Mouse (Mus musculus) limb, embryonic 13.5 days (tissue): ENCODE measurements around the gene Hhipl1. TPM values are rescaled to one million over a fixed set of nuclear protein-coding genes. Genes with fewer than 3 reads are reported as not detected.

Experiments
- ATAC-seq: fragments of 200-750 bp; cut with Nextera tagmentation; 2 replicates; pipeline ENCODE4 v1.8.0; 2017; ENCODE audit warnings: low read depth, moderate number of reproducible peaks, moderate TSS enrichment; ENCODE audit not compliant: low FRiP score
- H3K27ac ChIP-seq: fragments of 300-500 bp; sonication (generic); 2 replicates; pipeline ENCODE4 v1.5.1; 2015; ENCODE audit warnings: inconsistent platforms, mild to moderate bottlenecking, moderate library complexity
- H3K27me3 ChIP-seq: fragments of 300-500 bp; sonication (generic); 2 replicates; pipeline ENCODE4 v1.6.1; 2015; ENCODE audit warnings: mild to moderate bottlenecking, inconsistent platforms
- H3K36me3 ChIP-seq: fragments of 300-500 bp; sonication (generic); 2 replicates; pipeline ENCODE4 v1.6.1; 2015; ENCODE audit warnings: inconsistent platforms, mild to moderate bottlenecking, moderate library complexity
- H3K4me1 ChIP-seq: fragments of 300-500 bp; sonication (generic); 2 replicates; pipeline ENCODE4 v1.6.1; 2015; ENCODE audit warnings: inconsistent platforms
- H3K4me2 ChIP-seq: fragments of 300-500 bp; sonication (generic); replicated peaks from 2 replicates; pipeline ENCODE4 v1.6.1; 2015; ENCODE audit warnings: inconsistent platforms, mild to moderate bottlenecking, moderate library complexity
- H3K4me3 ChIP-seq: fragments of 300-500 bp; sonication (generic); 2 replicates; pipeline ENCODE4 v1.5.1; 2015; ENCODE audit warnings: moderate library complexity, mild to moderate bottlenecking, inconsistent platforms
- H3K9ac ChIP-seq: fragments of 300-500 bp; sonication (generic); 2 replicates; pipeline ENCODE4 v1.6.1; 2015; ENCODE audit warnings: mild to moderate bottlenecking, inconsistent platforms
- H3K9me3 ChIP-seq: fragments of 300-500 bp; sonication (generic); 2 replicates; pipeline ENCODE4 v1.6.1; 2016; ENCODE audit warnings: inconsistent platforms
- WGBS: fragments of 180-500 bp; shearing (Covaris S2); methylation state at CpG from one replicate; pipeline ENCODE4 v1.1.7; 2015; 5-methylcytosine and 5-hydroxymethylcytosine counted together
- polyA plus RNA-seq: library from polyadenylated mRNA; unstranded; fragments of >200 nt; fragmentation: Nextera tagmentation; extraction: Ambion mirVana; gene quantifications from 2 replicates; pipeline ENCODE4 v1.2.1, GENCODE M21; 2015

Hhipl1 gene
- 0.83 and 1.1 TPM in 2 replicates for polyA plus RNA-seq

GRCm38 (mm10) chr12:108305812-108306794 lies at the start of gene Hhipl1:
Hhipl1 (plus strand) TSS chr12:108306270.
- H3K4me1 ChIP-seq: peaks cover 15% of the 10 kb centered on the region
- peaks cover 57% of the 10 kb centered on the region for H3K27me3 ChIP-seq
- peak within 1 kb of the TSS; percentile 84 for H3K9ac ChIP-seq
- WGBS: 3% methylated on average over 62 of the region's 67 CpGs
- peak within 1 kb of the TSS; percentile 53 for H3K4me3 ChIP-seq
- no peaks in the 10 kb centered on the region for H3K36me3 ChIP-seq
- peak; percentile 57 for ATAC-seq
- no peak within 1 kb of the TSS for H3K27ac ChIP-seq
- H3K4me2 ChIP-seq: peak within 1 kb of the TSS; percentile 99
- H3K9me3 ChIP-seq: no peaks in the 10 kb centered on the region

- Histone ChIP-seq H3K4me2 (no peak overlapping the region), H3K27ac (no peak overlapping the region), H3K36me3 (no peaks in the 10 kb centered on the region), H3K4me3 (no peak overlapping the region), H3K4me1 (peaks cover 43% of the 10 kb centered on the region), H3K9ac (no peak overlapping the region), H3K9me3 (no peaks in the 10 kb centered on the region), H3K27me3 (no peaks in the 10 kb centered on the region)
- 58% methylated on average over 10 of the region's 10 CpGs for WGBS
- no peak for ATAC-seq
Observed at GRCm38 (mm10) chr12:108256734-108257133, 49.3 kb upstream of the Hhipl1 start.

- no peak overlapping the region for H3K4me2 ChIP-seq
- no peak overlapping the region for H3K4me3 ChIP-seq
- no peak for ATAC-seq
- no peak overlapping the region for H3K27ac ChIP-seq
- no peak overlapping the region for H3K9ac ChIP-seq
- no peaks in the 10 kb centered on the region for H3K9me3 ChIP-seq
- H3K27me3 ChIP-seq: no peaks in the 10 kb centered on the region
- 89% methylated on average over 24 of the region's 24 CpGs for WGBS
- H3K4me1 ChIP-seq: peaks cover 46% of the 10 kb centered on the region
- no peaks in the 10 kb centered on the region for H3K36me3 ChIP-seq
Observed at GRCm38 (mm10) chr12:108259322-108260049, 46.6 kb upstream of the Hhipl1 start.

- H3K4me3 ChIP-seq: no peak overlapping the region
- H3K4me2 ChIP-seq: no peak overlapping the region
- H3K9me3 ChIP-seq: no peaks in the 10 kb centered on the region
- WGBS: 88% methylated on average over 12 of the region's 12 CpGs
- H3K9ac ChIP-seq: no peak overlapping the region
- no peaks in the 10 kb centered on the region for H3K27me3 ChIP-seq
- ATAC-seq: no peak
- H3K4me1 ChIP-seq: peaks cover 53% of the 10 kb centered on the region
- H3K36me3 ChIP-seq: no peaks in the 10 kb centered on the region
- H3K27ac ChIP-seq: no peak overlapping the region
Observed at GRCm38 (mm10) chr12:108260950-108261349, 45.1 kb upstream of the Hhipl1 start.

- no peaks in the 10 kb centered on the region for H3K9me3 ChIP-seq
- no peak overlapping the region for H3K4me3 ChIP-seq
- no peak overlapping the region; the same call in 1 of the 2 replicates for H3K4me2 ChIP-seq
- 0 out of 2 replicates have a peak, but pooled peaks cover 4% of the 10 kb centered on the region for H3K36me3 ChIP-seq
- no peak overlapping the region for H3K9ac ChIP-seq
- no peak overlapping the region for H3K27ac ChIP-seq
- 84% methylated on average over 7 of the region's 7 CpGs for WGBS
- H3K4me1 ChIP-seq: peaks cover 50% of the 10 kb centered on the region
- H3K27me3 ChIP-seq: no peaks in the 10 kb centered on the region
- ATAC-seq: no peak
Observed at GRCm38 (mm10) chr12:108264918-108265317, 41.2 kb upstream of the Hhipl1 start.

GRCm38 (mm10) chr12:108265831-108266619 lies 40.0 kb upstream of the Hhipl1 start:
- H3K27ac ChIP-seq: no peak overlapping the region; the same call in 1 of the 2 replicates
- 20% methylated on average over 27 of the region's 27 CpGs for WGBS
- 0 out of 2 replicates have a peak, but pooled peaks cover 5% of the 10 kb centered on the region for H3K36me3 ChIP-seq
- no peaks in the 10 kb centered on the region for H3K9me3 ChIP-seq
- H3K9ac ChIP-seq: peak overlapping the region; percentile 50
- 0 out of 2 replicates have a peak overlapping the region, but pooled peaks have one; percentile 1 for H3K4me3 ChIP-seq
- peak; percentile 28; the same call in 1 of the 2 replicates for ATAC-seq
- H3K4me1 ChIP-seq: peaks cover 57% of the 10 kb centered on the region
- H3K27me3 ChIP-seq: no peaks in the 10 kb centered on the region
- peak overlapping the region; percentile 51 for H3K4me2 ChIP-seq

- H3K4me1 ChIP-seq: peaks cover 68% of the 10 kb centered on the region
Observed at GRCm38 (mm10) chr12:108267653-108268052, 38.4 kb upstream of the Hhipl1 start.

DNA sequence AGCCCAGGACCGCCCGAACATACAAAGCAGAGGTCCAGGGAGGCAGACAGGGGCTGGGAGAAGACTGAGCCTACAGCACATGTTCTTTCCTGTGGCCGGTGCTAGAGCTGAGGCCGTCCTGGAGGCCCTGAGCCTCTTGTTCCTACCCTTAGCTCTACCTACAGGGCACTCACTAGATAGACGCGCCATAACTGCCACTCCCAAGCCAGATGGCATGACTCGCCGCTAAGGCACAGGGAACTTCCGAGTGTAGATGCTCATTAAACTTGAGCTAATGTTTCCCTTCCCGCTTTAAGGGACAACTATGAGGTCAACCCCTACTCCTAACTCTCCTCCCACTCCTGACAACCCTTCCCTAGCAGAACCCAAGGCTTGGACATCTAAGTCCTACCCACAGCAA lies 37.1 kb upstream of the Hhipl1 start:
- Histone ChIP-seq H3K27me3 (no peaks in the 10 kb centered on the region), H3K4me2 (no peak overlapping the region), H3K36me3 (0 out of 2 replicates have a peak, but pooled peaks cover 5% of the 10 kb centered on the region), H3K4me3 (no peak overlapping the region), H3K27ac (no peak overlapping the region), H3K9me3 (no peaks in the 10 kb centered on the region), H3K4me1 (peaks cover 69% of the 10 kb centered on the region), H3K9ac (no peak overlapping the region; the same call in 1 of the 2 replicates)
- no peak for ATAC-seq
- 86% methylated on average over 10 of the region's 10 CpGs for WGBS

More at GRCm38 (mm10) chr12:108267653-108268052, 38.4 kb upstream of the Hhipl1 start:
- Histone ChIP-seq H3K36me3 (0 out of 2 replicates have a peak, but pooled peaks cover 5% of the 10 kb centered on the region), H3K27ac (no peak overlapping the region), H3K4me3 (no peak overlapping the region), H3K9me3 (no peaks in the 10 kb centered on the region), H3K4me2 (no peak overlapping the region), H3K9ac (no peak overlapping the region), H3K27me3 (no peaks in the 10 kb centered on the region)
- 87% methylated on average over 7 of the region's 7 CpGs for WGBS
- ATAC-seq: no peak

DNA sequence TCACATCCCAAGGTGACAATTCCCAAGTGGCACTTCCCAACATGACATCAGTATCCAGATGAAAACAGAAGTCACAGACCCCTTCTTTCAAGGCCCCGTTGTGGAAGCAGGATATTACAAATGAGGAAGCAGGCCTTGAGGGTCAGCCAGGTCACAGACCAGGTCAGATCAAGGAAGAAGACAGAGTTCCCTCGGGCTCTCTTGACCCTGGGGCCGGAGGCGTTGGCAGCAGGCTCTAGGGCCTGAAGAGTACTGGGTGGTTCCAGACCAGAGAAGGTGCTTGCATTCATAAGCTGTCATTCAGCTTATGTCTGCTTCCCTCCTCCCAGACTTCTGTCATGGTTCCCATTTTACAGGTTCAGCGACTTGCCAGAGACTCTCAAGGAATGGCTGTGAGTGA lies 36.4 kb upstream of the Hhipl1 start:
- 71% methylated on average over 5 of the region's 5 CpGs for WGBS
- H3K4me1 ChIP-seq: peaks cover 69% of the 10 kb centered on the region
- H3K36me3 ChIP-seq: 0 out of 2 replicates have a peak, but pooled peaks cover 5% of the 10 kb centered on the region
- no peak overlapping the region for H3K27ac ChIP-seq
- ATAC-seq: no peak
- H3K4me3 ChIP-seq: no peak overlapping the region
- no peaks in the 10 kb centered on the region for H3K27me3 ChIP-seq
- H3K9ac ChIP-seq: no peak overlapping the region
- H3K4me2 ChIP-seq: no peak overlapping the region
- H3K9me3 ChIP-seq: no peaks in the 10 kb centered on the region

DNA sequence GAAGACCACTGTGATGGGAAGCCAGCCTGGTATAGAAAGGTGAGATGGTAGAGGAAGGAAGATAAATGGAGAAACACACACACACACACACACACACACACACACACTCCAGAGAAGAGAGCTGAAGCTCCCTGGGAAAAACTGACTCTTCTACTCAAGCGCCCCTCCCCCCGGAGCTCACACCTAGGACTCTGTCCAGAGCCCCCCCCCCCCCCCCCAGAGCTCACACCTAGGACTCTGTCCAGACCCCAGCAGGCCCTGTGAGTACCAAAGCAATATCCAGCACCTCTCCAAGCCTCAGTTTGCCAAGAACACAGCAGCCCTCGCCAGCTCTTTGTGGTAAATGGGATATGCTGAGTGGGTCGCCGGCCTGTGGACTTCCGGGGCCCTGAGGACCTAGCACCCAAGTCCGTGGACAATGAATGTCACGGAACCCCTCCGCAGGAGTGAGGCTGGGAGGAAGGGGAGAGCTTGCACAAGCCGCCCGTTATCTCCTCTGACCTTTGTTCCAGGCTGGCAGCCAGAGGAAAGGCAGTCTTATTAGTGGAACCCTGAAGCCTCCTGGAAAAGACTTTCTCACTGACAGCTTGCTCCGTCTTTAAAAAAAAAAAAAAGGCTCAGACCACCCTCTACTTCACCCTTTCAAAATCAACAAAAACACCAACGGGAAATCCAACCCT lies 35.7 kb upstream of the Hhipl1 start:
- WGBS: 74% methylated on average over 13 of the region's 13 CpGs
- peaks cover 63% of the 10 kb centered on the region for H3K4me1 ChIP-seq
- H3K9ac ChIP-seq: no peak overlapping the region
- no peaks in the 10 kb centered on the region for H3K27me3 ChIP-seq
- 0 out of 2 replicates have a peak, but pooled peaks cover 5% of the 10 kb centered on the region for H3K36me3 ChIP-seq
- ATAC-seq: no peak
- no peaks in the 10 kb centered on the region for H3K9me3 ChIP-seq
- no peak overlapping the region for H3K27ac ChIP-seq
- no peak overlapping the region for H3K4me3 ChIP-seq
- H3K4me2 ChIP-seq: no peak overlapping the region
